Mouse (Mus musculus) cerebellum, adult 2 months (tissue): ENCODE data around the gene Trarg1. TPM values are rescaled to one million over a fixed set of nuclear protein-coding genes. Genes with fewer than 3 reads are reported as not detected.
A peak's percentile ranks its signal among the peaks of the same experiment; 100 is the strongest.

Experiments used
- DNase-seq, 2 experiments: peaks; one replicate each; pipeline ENCODE4 v3.0.0; 2021
- H3K27ac ChIP-seq: fragments of 200-500 bp; 2 replicates; pipeline ENCODE4 v1.5.1; 2012; ENCODE audit warnings: low read length, control low read depth, inconsistent platforms; ENCODE audit not compliant: insufficient read depth
- H3K27me3 ChIP-seq: fragments of 200-500 bp; 2 replicates; pipeline ENCODE4 v1.6.1; 2012; ENCODE audit warnings: inconsistent platforms, mild to moderate bottlenecking, low read length, moderate library complexity; ENCODE audit not compliant: control insufficient read depth, insufficient read depth
- H3K4me1 ChIP-seq: fragments of 200-500 bp; 2 replicates; pipeline ENCODE4 v1.6.1; 2011; ENCODE audit warnings: low read length; ENCODE audit not compliant: control insufficient read depth, insufficient read depth
- H3K4me3 ChIP-seq: fragments of 200-500 bp; replicated peaks from 2 replicates; pipeline ENCODE3; 2011; ENCODE audit warnings: mild to moderate bottlenecking, low read depth, low read length, control low read depth; ENCODE audit not compliant: insufficient read depth
- CTCF ChIP-seq: fragments of 200-500 bp; IDR thresholded peaks from 2 replicates; pipeline ENCODE4 v1.5.1; 2011; ENCODE audit warnings: low read depth, mild to moderate bottlenecking, control low read depth, low read length, moderate library complexity, borderline replicate concordance; ENCODE audit not compliant: insufficient read depth
- POLR2A ChIP-seq: fragments of 200-500 bp; IDR thresholded peaks from 2 replicates; pipeline ENCODE4 v1.6.1; 2011; ENCODE audit warnings: low read length, control low read depth, borderline replicate concordance; ENCODE audit not compliant: insufficient read depth
- WGBS: fragments of 180-500 bp; shearing (Covaris S2); methylation state at CpG from one replicate; pipeline ENCODE4 v1.1.7; 2018; 5-methylcytosine and 5-hydroxymethylcytosine counted together
- polyA plus RNA-seq: library from polyadenylated mRNA; depleted of rRNA; stranded (reverse); fragments of >200 nt; gene quantifications from 2 replicates; pipeline ENCODE4 v1.2.3, GENCODE M21; 2012

Trarg1 gene
- polyA plus RNA-seq, 1 experiment = 0.21 TPM

DNA sequence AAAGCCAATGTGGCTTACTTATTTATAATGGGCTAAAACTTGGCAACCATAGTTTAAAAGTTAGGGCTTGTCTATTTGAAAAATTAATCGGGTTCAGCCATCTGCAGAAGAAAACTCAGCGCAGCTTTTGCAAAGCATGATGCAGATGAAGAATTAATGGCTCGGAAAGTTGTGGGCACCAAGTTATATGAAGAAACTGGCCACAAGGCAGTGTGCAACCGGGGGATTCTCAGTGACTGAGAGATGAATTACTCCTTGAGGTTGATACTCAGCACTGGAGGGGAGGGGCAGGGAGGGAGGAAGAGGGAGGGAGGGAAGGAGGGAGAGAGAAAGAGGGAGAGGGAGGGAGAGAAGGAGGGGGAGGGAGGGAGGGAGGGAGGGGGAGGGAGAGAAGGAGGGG lies 37.4 kb downstream of the Trarg1 start:
- Histone ChIP-seq H3K27me3 (no peaks in the 10 kb centered on the region), H3K27ac (no peak overlapping the region), H3K4me1 (no peaks in the 10 kb centered on the region), H3K4me3 (no peak overlapping the region)
- 59% methylated on average over 4 of the region's 4 CpGs for WGBS
- no peak for TF ChIP-seq POLR2A
- TF ChIP-seq CTCF = no peak
- DNase-seq = no peak

GRCm38 (mm10) chr11:76723911-76724310 lies 44.3 kb downstream of the Trarg1 start:
- Histone ChIP-seq H3K27ac (no peak overlapping the region), H3K4me3 (no peak overlapping the region), H3K27me3 (no peaks in the 10 kb centered on the region), H3K4me1 (no peaks in the 10 kb centered on the region)
- no peak for TF ChIP-seq POLR2A
- no peak for TF ChIP-seq CTCF
- WGBS = 42% methylated on average over 8 of the region's 8 CpGs
- DNase-seq = no peak

DNA sequence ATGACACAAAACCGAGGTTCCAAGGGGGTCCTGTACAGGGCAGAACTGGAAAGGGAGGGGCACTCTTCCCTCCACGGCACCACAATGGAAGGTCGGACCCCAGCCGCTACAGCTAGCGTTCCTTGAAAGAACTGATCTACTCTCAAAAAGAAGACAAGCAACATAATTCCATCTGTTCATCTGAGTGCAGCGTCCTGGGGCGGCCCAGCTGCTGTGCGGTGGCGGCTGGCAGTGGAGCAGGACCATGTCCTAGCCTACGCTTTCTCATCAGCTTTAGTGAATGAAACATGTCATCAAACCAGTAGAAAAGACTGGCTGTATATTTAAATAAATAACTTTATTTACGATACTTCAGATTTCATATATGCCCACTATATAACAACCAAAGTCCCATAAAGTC lies 48.5 kb downstream of the Trarg1 start:
- 41% methylated on average over 11 of the region's 11 CpGs for WGBS
- no peak overlapping the region for H3K27ac ChIP-seq
- H3K27me3 ChIP-seq = no peaks in the 10 kb centered on the region
- H3K4me3 ChIP-seq = no peak overlapping the region
- no peak for DNase-seq
- TF ChIP-seq POLR2A (no peak), CTCF (no peak)
- no peaks in the 10 kb centered on the region for H3K4me1 ChIP-seq

DNA sequence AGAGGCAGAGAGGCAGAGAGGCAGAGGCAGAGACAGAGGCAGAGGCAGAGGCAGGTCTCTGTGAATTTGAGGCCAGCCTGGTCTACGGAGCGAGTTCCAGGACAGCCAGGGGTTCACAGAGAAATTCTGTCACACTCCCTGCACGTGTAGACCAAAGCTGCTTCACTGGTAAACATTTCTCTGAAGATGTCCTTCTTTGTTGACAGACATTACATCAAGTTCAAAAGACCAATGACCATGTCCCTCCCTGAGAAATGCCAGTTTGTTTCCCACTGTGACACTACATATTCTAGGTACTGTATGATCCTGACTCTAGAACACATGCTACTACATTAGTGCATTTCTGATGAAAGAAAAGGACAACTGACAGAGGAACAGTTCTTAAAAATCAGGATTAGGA lies 51.0 kb downstream of the Trarg1 start:
- Histone ChIP-seq H3K27me3 (no peaks in the 10 kb centered on the region), H3K4me1 (no peaks in the 10 kb centered on the region), H3K27ac (no peak overlapping the region), H3K4me3 (no peak overlapping the region)
- WGBS = 83% methylated on average over 3 of the region's 3 CpGs
- no peak for TF ChIP-seq POLR2A
- no peak for TF ChIP-seq CTCF
- DNase-seq = no peak

GRCm38 (mm10) chr11:76734560-76734959 lies 55.0 kb downstream of the Trarg1 start:
- no peak for TF ChIP-seq POLR2A
- TF ChIP-seq CTCF = no peak
- H3K27ac ChIP-seq = no peak overlapping the region

GRCm38 (mm10) chr11:76735753-76736324 lies 56.2 kb downstream of the Trarg1 start:
- TF ChIP-seq CTCF (no peak), POLR2A (no peak)
- 47% methylated on average over 4 of the region's 4 CpGs for WGBS
- DNase-seq = no peak

More at GRCm38 (mm10) chr11:76734560-76734959, 55.0 kb downstream of the Trarg1 start:
- Histone ChIP-seq H3K4me1 (no peaks in the 10 kb centered on the region), H3K27me3 (no peaks in the 10 kb centered on the region), H3K4me3 (no peak overlapping the region)
- no peak for DNase-seq
- WGBS = 51% methylated on average over 3 of the region's 3 CpGs

DNA sequence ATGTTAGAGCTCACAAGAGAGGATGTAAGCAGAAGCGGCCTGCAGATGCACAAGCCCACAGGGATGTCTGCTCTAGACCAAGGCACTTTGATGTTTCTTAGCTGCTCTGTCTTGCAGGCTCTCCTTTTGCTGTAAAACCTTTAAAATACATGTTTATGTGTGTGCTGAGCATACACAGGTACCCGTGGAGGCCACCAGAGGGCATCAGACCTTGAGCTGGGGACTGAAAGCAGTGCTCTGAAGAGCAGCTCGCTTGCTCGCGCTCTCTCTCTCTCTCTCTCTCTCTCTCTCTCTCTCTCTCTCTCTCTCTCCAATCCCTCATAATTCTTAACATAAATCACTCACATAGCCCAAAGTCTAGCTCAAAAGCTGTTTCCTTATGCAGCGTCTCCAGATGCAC lies 59.5 kb downstream of the Trarg1 start:
- DNase-seq = no peak
- Histone ChIP-seq H3K27ac (no peak overlapping the region), H3K4me1 (no peaks in the 10 kb centered on the region), H3K27me3 (no peaks in the 10 kb centered on the region), H3K4me3 (no peak overlapping the region)
- no peak for TF ChIP-seq POLR2A
- TF ChIP-seq CTCF = peak; percentile 36; the same call in 1 of the 2 replicates
- WGBS = 78% methylated on average over 6 of the region's 6 CpGs

More at GRCm38 (mm10) chr11:76735753-76736324, 56.2 kb downstream of the Trarg1 start:
- no peak overlapping the region for H3K27ac ChIP-seq
- H3K27me3 ChIP-seq = no peaks in the 10 kb centered on the region
- no peak overlapping the region for H3K4me3 ChIP-seq
- H3K4me1 ChIP-seq = no peaks in the 10 kb centered on the region

DNA sequence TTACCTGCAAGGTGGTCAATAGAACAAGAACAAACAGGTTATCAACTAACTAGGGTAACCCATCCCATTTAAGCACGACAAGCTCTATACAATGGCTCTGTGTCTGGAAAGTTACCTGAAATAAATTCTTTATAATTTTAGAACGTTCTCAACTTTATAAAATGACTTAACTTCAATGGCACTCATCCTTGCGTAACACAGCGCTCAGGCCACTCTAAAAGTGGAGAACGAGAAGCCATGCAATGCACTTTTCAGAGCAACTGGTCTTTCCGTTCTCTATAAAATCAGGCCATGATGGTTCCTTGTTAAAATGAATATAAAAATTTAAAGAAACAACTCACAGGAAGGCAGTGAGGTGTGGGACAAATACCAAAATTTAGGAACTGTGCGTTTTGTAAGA lies 62.9 kb downstream of the Trarg1 start:
- TF ChIP-seq CTCF (no peak), POLR2A (no peak)
- WGBS = 98% methylated on average over 7 of the region's 7 CpGs
- Histone ChIP-seq H3K27me3 (no peaks in the 10 kb centered on the region), H3K4me1 (no peaks in the 10 kb centered on the region), H3K27ac (no peak overlapping the region), H3K4me3 (no peak overlapping the region)
- DNase-seq = no peak

GRCm38 (mm10) chr11:76744550-76744949 lies 64.9 kb downstream of the Trarg1 start:
- H3K27me3 ChIP-seq = no peaks in the 10 kb centered on the region
- WGBS = 8% methylated on average over 7 of the region's 7 CpGs
- peak; percentile 56 to 73 for DNase-seq
- TF ChIP-seq POLR2A (no peak), CTCF (peak; percentile 75)
- no peak overlapping the region for H3K27ac ChIP-seq
- H3K4me1 ChIP-seq = no peaks in the 10 kb centered on the region
- H3K4me3 ChIP-seq = no peak overlapping the region
